Mouse (Mus musculus) MEL (cell line): ENCODE data around the gene Aip. TPM values are rescaled to one million over a fixed set of nuclear protein-coding genes. Genes with fewer than 3 reads are reported as not detected.

ENCODE experiments used
- DNase-seq: peaks from one replicate; pipeline ENCODE4 v3.0.0; 2011; ENCODE audit warnings: low read depth, low spot score
- H3K27ac ChIP-seq: 2 replicates; pipeline ENCODE4 v1.5.1; 2012; ENCODE audit warnings: low read depth, mild to moderate bottlenecking, control low read depth, low read length, moderate library complexity; ENCODE audit not compliant: control insufficient read depth
- H3K27me3 ChIP-seq, 2 experiments: fragments of 150-350 bp in 1 of 2; sonication (generic) in 1 of 2; 2 replicates each; pipeline ENCODE4 v1.6.1; 2012; ENCODE audit warnings: low read length in 2 of 2, mild to moderate bottlenecking in 2 of 2, improper control_type of control experiment in 1 of 2, moderate library complexity in 1 of 2; ENCODE audit not compliant: insufficient read depth in 2 of 2, control insufficient read depth in 1 of 2
- H3K36me3 ChIP-seq, 2 experiments: 2 replicates each; pipeline ENCODE4 v1.6.1; 2012 to 2014; ENCODE audit warnings: low read length in 2 of 2, improper control_type of control experiment in 1 of 2, inconsistent platforms in 1 of 2, mild to moderate bottlenecking in 1 of 2; ENCODE audit not compliant: insufficient read depth in 2 of 2, control insufficient read depth in 1 of 2
- H3K4me1 ChIP-seq, 2 experiments: fragments of 150-350 bp in 1 of 2; sonication (generic) in 1 of 2; 2 replicates each; pipeline ENCODE4 v1.6.1; 2012; ENCODE audit warnings: low read length in 2 of 2, improper control_type of control experiment in 1 of 2, mild to moderate bottlenecking in 1 of 2; ENCODE audit not compliant: insufficient read depth in 2 of 2, control insufficient read depth in 1 of 2
- H3K4me3 ChIP-seq, 2 experiments: fragments of 150-350 bp in 1 of 2; sonication (generic) in 1 of 2; 2 replicates each; pipeline ENCODE4 v1.5.1; 2012; ENCODE audit warnings: low read depth in 2 of 2, low read length in 2 of 2, mild to moderate bottlenecking in 2 of 2, moderate library complexity in 2 of 2, control low read depth in 1 of 2, improper control_type of control experiment in 1 of 2; ENCODE audit not compliant: control insufficient read depth in 1 of 2, insufficient read depth in 1 of 2
- H3K79me2 ChIP-seq: 2 replicates; pipeline ENCODE4 v1.6.1; 2012; ENCODE audit warnings: mild to moderate bottlenecking, low read length, moderate library complexity; ENCODE audit not compliant: control insufficient read depth, poor library complexity, insufficient read depth
- H3K9ac ChIP-seq: 2 replicates; pipeline ENCODE4 v1.6.1; 2012; ENCODE audit warnings: low read depth, mild to moderate bottlenecking, control low read depth, low read length, moderate library complexity; ENCODE audit not compliant: control insufficient read depth, poor library complexity, severe bottlenecking
- H3K9me3 ChIP-seq: fragments of 150-350 bp; sonication (generic); replicated peaks from 2 replicates; pipeline ENCODE4 v1.6.1; 2012; ENCODE audit warnings: mild to moderate bottlenecking, low read length, improper control_type of control experiment, moderate library complexity; ENCODE audit not compliant: insufficient read depth
- CHD1 ChIP-seq: IDR thresholded peaks from 2 replicates; pipeline ENCODE4 v1.6.1; 2012; ENCODE audit warnings: low read depth, mild to moderate bottlenecking, inconsistent platforms, low read length, improper control_type of control experiment
- CHD2 ChIP-seq: IDR thresholded peaks from 2 replicates; pipeline ENCODE4 v1.6.1; 2011; ENCODE audit warnings: low read length, improper control_type of control experiment
- CTCF ChIP-seq, 3 experiments: IDR thresholded peaks in 2 of 3; conservative IDR thresholded peaks in 1 of 3; 2 replicates each; pipeline ENCODE4 v1.5.1; 2011 to 2012; ENCODE audit warnings: low read length in 3 of 3, low read depth in 2 of 3, mild to moderate bottlenecking in 2 of 3, improper control_type of control experiment in 1 of 3, inconsistent platforms in 1 of 3, mixed read lengths in 1 of 3, moderate library complexity in 1 of 3; ENCODE audit not compliant: control insufficient read depth in 1 of 3, insufficient read depth in 1 of 3, poor library complexity in 1 of 3, severe bottlenecking in 1 of 3
- E2F4 ChIP-seq: IDR thresholded peaks from 2 replicates; pipeline ENCODE4 v1.6.1; 2011; ENCODE audit warnings: low read depth, low read length, improper control_type of control experiment, borderline replicate concordance
- ELF1 ChIP-seq: IDR thresholded peaks from 2 replicates; pipeline ENCODE4 v1.6.1; 2014; ENCODE audit warnings: low read depth, mild to moderate bottlenecking, inconsistent platforms, low read length, improper control_type of control experiment, moderate library complexity
- EP300 ChIP-seq, 2 experiments: IDR thresholded peaks; 2 replicates each; pipeline ENCODE4 v1.6.1; 2011; ENCODE audit warnings: improper control_type of control experiment in 2 of 2, low read length in 2 of 2, low read depth in 1 of 2, mild to moderate bottlenecking in 1 of 2
- ETS1 ChIP-seq: IDR thresholded peaks from 2 replicates; pipeline ENCODE4 v1.6.1; 2012; ENCODE audit warnings: low read depth, mild to moderate bottlenecking, inconsistent platforms, low read length, improper control_type of control experiment, moderate library complexity
- GATA1 ChIP-seq: IDR thresholded peaks from 2 replicates; pipeline ENCODE4 v1.6.1; 2011; ENCODE audit warnings: low read depth, low read length, improper control_type of control experiment
- JUND ChIP-seq: IDR thresholded peaks from 2 replicates; pipeline ENCODE4 v1.6.1; 2011; ENCODE audit warnings: low read depth, mild to moderate bottlenecking, improper control_type of control experiment, low read length
- MAFK ChIP-seq: IDR thresholded peaks from 2 replicates; pipeline ENCODE4 v1.6.1; 2011; ENCODE audit warnings: low read depth, mild to moderate bottlenecking, low read length, improper control_type of control experiment, borderline replicate concordance
- MAZ ChIP-seq: IDR thresholded peaks from 2 replicates; pipeline ENCODE4 v1.6.1; 2012; ENCODE audit warnings: low read depth, mild to moderate bottlenecking, inconsistent platforms, low read length, improper control_type of control experiment
- MYB ChIP-seq: IDR thresholded peaks from 2 replicates; pipeline ENCODE4 v1.6.1; 2011; ENCODE audit warnings: mild to moderate bottlenecking, low read depth, low read length, improper control_type of control experiment
- NELFE ChIP-seq: IDR thresholded peaks from 2 replicates; pipeline ENCODE4 v1.6.1; 2011; ENCODE audit warnings: low read depth, low read length, improper control_type of control experiment
- NRF1 ChIP-seq: IDR thresholded peaks from 2 replicates; pipeline ENCODE4 v1.6.1; 2014; ENCODE audit warnings: low read depth, mild to moderate bottlenecking, inconsistent platforms, low read length, improper control_type of control experiment, moderate library complexity; ENCODE audit not compliant: poor library complexity, insufficient read depth, severe bottlenecking
- RAD21 ChIP-seq: IDR thresholded peaks from 2 replicates; pipeline ENCODE4 v1.6.1; 2011; ENCODE audit warnings: mild to moderate bottlenecking, low read depth, low read length, improper control_type of control experiment
- RCOR1 ChIP-seq: IDR thresholded peaks from 2 replicates; pipeline ENCODE4 v1.6.1; 2012; ENCODE audit warnings: low read depth, mild to moderate bottlenecking, inconsistent platforms, low read length, improper control_type of control experiment
- SIN3A ChIP-seq: IDR thresholded peaks from 2 replicates; pipeline ENCODE4 v1.6.1; 2012; ENCODE audit warnings: low read length, improper control_type of control experiment, inconsistent platforms
- SMC3 ChIP-seq: IDR thresholded peaks from 2 replicates; pipeline ENCODE4 v1.6.1; 2011; ENCODE audit warnings: low read depth, low read length, improper control_type of control experiment
- USF1 ChIP-seq: IDR thresholded peaks from 2 replicates; pipeline ENCODE4 v1.6.1; 2014; ENCODE audit warnings: low read depth, mild to moderate bottlenecking, inconsistent platforms, low read length, improper control_type of control experiment, moderate library complexity
- ZC3H11A ChIP-seq: IDR thresholded peaks from 2 replicates; pipeline ENCODE4 v1.6.1; 2012; ENCODE audit warnings: low read depth, mild to moderate bottlenecking, inconsistent platforms, low read length, improper control_type of control experiment
- polyA plus RNA-seq, 2 experiments: library from polyadenylated mRNA; stranded (reverse) in 1 of 2; unstranded in 1 of 2; fragments of >175 nt in 1 of 2; fragments of >200 nt in 1 of 2; gene quantifications; 2 replicates each; pipeline versions ENCODE4 v1.2.1 to v1.2.4; 2012; ENCODE audit warnings: low replicate concordance in 2 of 2, low read depth in 1 of 2; ENCODE audit not compliant: insufficient read length in 2 of 2, insufficient read depth in 1 of 2, missing spikeins in 1 of 2
- total RNA-seq: library from RNA; depleted of rRNA; stranded (reverse); fragments of 300-350 nt; gene quantifications from 2 replicates; pipeline ENCODE4 v1.2.3, GENCODE M21; 2012

Aip gene
- total and polyA plus RNA-seq, 3 experiments: 37.8 to 101 TPM; not detected in 1

GRCm38 (mm10) chr19:4137913-4138312 is 12.3 kb upstream of the Aip start:
- Histone ChIP-seq H3K27ac (no peak overlapping the region), H3K4me1 (no peaks in the 10 kb centered on the region), H3K79me2 (no peaks in the 10 kb centered on the region), H3K4me3 (no peak overlapping the region), H3K9me3 (no peaks in the 10 kb centered on the region), H3K27me3 (no peaks in the 10 kb centered on the region; a peak in 1 of 4 replicates), H3K9ac (no peak overlapping the region), H3K36me3 (no peaks in the 10 kb centered on the region)
- no peak for DNase-seq
- TF ChIP-seq CHD2 (no peak), MYB (no peak), MAFK (no peak), SIN3A (no peak), CHD1 (no peak), USF1 (no peak), ELF1 (no peak), EP300 (IDR thresholded peaks at IDR 0.05; ENCODE audit: low read depth in 1 of 2, low read length in 2 of 2) (no peak), JUND (no peak), NELFE (no peak), MAZ (no peak), ZC3H11A (no peak), E2F4 (no peak), ETS1 (no peak), RCOR1 (no peak), RAD21 (no peak), GATA1 (no peak)

GRCm38 (mm10) chr19:4136463-4136862 is 10.8 kb upstream of the Aip start:
- peak; percentile 59 for DNase-seq
- TF ChIP-seq SMC3: peak; percentile 38
- peak; percentile 27 to 50 (median 41); a peak in 5 of 6 replicates for TF ChIP-seq CTCF (IDR thresholded peaks at IDR 0.05 in 2 of 3, conservative IDR thresholded peaks at IDR 0.05 in 1 of 3; ENCODE audit: control insufficient read depth in 1 of 3, insufficient read depth in 1 of 3, low read depth in 2 of 3, low read length in 3 of 3, poor library complexity in 1 of 3, severe bottlenecking in 1 of 3)
- peak; percentile 5; the same call in 1 of the 2 replicates for TF ChIP-seq ZC3H11A
- TF ChIP-seq RAD21: peak; percentile 16
- TF ChIP-seq NRF1: no peak
- no peaks in the 10 kb centered on the region for H3K36me3 ChIP-seq
- H3K9me3 ChIP-seq: no peaks in the 10 kb centered on the region
- H3K27me3 ChIP-seq: no peaks in the 10 kb centered on the region; a peak in 1 of 4 replicates
- H3K79me2 ChIP-seq: no peaks in the 10 kb centered on the region
- H3K4me3 ChIP-seq: no peak overlapping the region
- H3K9ac ChIP-seq: no peak overlapping the region
- H3K27ac ChIP-seq: no peak overlapping the region
- H3K4me1 ChIP-seq: no peaks in the 10 kb centered on the region
